Mouse (Mus musculus) brain, adult 2 months (tissue): ENCODE results near the gene Olfr116.

Experiments
- DNase-seq: peaks from one replicate; pipeline ENCODE4 v3.0.0; 2011; ENCODE audit warnings: low read depth, low spot score

Olfr116 gene

GRCm38 (mm10) chr17:37627009-37627408, at the start of gene Olfr116, which contains the start of gene Olfr115:
TSS of gene Olfr116 (minus strand) at chr17:37627199.
TSS of gene Olfr115 (minus strand) at chr17:37627109.
- DNase-seq, result no peak

GRCm38 (mm10) chr17:37666688-37667087, 39.7 kb upstream of the Olfr116 start, which contains the start of gene Olfr118:
TSS of gene Olfr118 (plus strand) at chr17:37666988.
- DNase-seq, result no peak

DNA sequence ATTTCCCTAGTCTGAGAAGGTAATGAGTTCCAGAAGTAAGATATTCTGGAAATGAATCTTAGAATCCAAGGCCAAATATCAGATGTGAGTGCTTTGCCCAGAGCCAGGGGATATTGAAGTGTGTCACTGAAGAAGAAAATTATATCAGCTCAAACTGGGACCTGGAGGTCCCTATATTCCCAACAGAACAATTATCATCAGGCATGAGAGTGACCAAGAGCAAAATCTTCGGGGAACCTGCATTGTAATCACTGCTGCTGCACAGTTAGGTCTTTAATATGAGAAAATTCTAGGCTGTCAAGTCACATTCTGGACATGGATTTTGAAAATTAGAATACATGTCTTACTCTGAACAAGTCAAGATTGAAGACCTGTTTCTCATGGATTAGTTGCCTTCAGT, 36.7 kb upstream of the Olfr116 start, which contains the start of gene Olfr117:
Gene Olfr117, minus strand, starts transcription at position 101 of the 400 bp plus-strand sequence.
- DNase-seq, result no peak

DNA sequence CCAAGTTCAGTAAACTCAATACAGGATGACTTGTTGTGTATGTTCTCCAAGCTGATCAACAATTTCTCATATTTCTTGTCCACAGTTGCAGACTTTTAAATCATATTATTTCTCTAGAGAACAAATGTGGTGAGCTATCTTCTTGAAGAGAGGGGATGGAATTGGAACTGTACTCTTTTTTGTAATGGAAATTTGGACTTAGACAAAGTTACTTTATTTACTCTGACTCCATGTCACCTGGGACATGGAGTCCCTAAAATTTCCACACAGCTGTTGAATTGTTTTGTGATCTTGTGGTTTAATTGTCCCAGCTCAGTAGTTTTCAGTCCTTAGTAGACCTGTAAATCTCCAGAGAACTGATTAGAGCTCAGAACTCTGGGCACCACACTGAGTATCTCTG, 34.4 kb downstream of the Olfr116 start, which contains the start of gene Olfr114:
Gene Olfr114, minus strand, starts transcription at position 101 of the 400 bp plus-strand sequence.
- no peak for DNase-seq

GRCm38 (mm10) chr17:37577563-37577962, 49.4 kb downstream of the Olfr116 start, which contains the start of gene Olfr113:
TSS of gene Olfr113 (minus strand) at chr17:37577663.
- DNase-seq, result no peak
